Mouse (Mus musculus) megakaryocyte-erythroid progenitor cell, adult 5 weeks (primary cell): ENCODE data around the gene 4931428L18Rik. TPM values are rescaled to one million over a fixed set of nuclear protein-coding genes. Genes with fewer than 3 reads are reported as not detected.

Experiments
- polyA plus RNA-seq: library from polyadenylated mRNA; stranded (reverse); fragments of >175 nt; gene quantifications from 2 replicates; pipeline ENCODE4 v1.2.3, GENCODE M21; 2012

The 4931428L18Rik gene
- 0.08 TPM in 1 of 2 replicates, not detected in the other for polyA plus RNA-seq

DNA sequence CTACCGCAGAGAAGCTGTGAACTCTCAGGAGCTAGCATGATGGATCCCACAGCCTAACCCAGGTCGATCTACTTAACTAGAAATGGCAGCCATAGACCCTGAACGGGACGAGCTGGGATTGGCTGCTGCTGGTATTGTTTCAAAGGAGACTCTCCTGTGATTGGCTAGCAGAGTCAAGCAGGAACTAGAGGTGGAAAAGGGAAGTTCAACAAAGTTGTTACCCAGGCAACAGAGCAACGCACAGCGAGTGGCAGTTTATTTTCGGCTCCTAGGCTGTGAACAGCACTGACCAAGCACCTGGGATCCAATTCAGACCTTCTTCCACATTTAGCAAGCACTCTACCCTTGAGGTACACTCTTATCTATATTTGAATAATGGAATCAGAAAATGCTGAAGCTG, at the start of gene 4931428L18Rik, which contains the start of gene Pih1d3:
TSS of gene 4931428L18Rik (minus strand) at position 121 of the 400 bp plus-strand sequence.
TSS of gene Pih1d3 (plus strand) at position 275 of the 400 bp plus-strand sequence.

DNA sequence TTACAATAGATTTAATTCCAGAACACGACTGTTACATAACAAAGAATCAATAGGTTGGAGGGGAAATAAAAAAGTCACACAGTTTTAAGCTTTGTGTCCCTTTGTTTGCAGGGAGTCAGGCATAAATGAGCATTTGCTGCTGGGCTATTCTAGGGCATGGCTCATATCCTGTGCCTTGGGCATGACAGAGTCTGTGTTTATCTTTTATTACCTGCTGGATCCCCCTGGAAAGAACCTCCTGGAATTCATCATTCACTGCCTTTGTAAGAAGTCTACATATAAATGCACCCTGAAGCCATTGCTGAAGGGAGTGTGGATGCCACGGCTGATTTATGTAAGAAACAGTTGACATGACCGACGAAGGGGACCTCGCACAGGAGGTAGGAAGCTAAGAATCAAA, 46.4 kb downstream of the 4931428L18Rik start, which contains the start of gene Lgsn:
TSS of gene Lgsn (plus strand) at position 301 of the 400 bp plus-strand sequence.

DNA sequence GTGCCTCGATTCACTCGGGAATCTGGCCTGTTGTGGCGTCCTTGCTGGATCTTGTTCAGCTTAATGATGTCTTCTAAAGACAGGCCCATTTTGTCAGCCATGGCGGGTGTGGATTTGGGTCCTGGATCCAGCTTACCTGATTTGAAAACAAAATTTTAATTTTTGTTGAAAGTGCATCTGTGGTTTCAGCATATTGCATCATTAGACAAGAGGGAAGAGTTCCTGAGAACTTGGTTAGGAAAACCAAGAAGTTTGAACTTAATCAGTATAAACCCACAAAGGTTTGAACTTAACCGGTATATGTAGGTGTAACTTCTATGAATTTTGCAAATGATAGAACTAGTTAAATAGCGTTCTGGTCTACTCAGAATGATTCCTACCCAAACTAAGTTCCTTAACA, 244.6 kb downstream of the 4931428L18Rik start, which contains the start of gene AC153137.1:
TSS of gene AC153137.1 (minus strand) at position 101 of the 400 bp plus-strand sequence.

Other genes with a start within 250 kb of the 4931428L18Rik start
- not detected in 2 replicates for gene AC153137.1, start 244.7 kb downstream of the 4931428L18Rik start, polyA plus RNA-seq
- not detected in 2 replicates for gene Lgsn, start 46.3 kb downstream of the 4931428L18Rik start, polyA plus RNA-seq
- not detected in 2 replicates for gene Pih1d3, start 154 bp upstream of the 4931428L18Rik start, polyA plus RNA-seq